Mouse (Mus musculus): ENCODE data around the gene Plxna4. TPM values are rescaled to one million over a fixed set of nuclear protein-coding genes. Genes with fewer than 3 reads are reported as not detected.

Gene Plxna4
- polyA plus RNA-seq, 1 experiment from 2014 or later = 15.9 TPM

- Histone ChIP-seq H3K4me3 (no peak overlapping the region), H3K9ac (no peak overlapping the region), H3K27ac (no peak overlapping the region), H3K4me2 (no peak overlapping the region), H3K27me3 (no peaks in the 10 kb centered on the region), H3K9me3 (no peaks in the 10 kb centered on the region), H3K36me3 (peaks cover 14% of the 10 kb centered on the region), H3K4me1 (replicated peaks) (peaks cover 27% of the 10 kb centered on the region)
- no peak for ATAC-seq (ENCODE audit: low FRiP score)
- WGBS = 66% methylated on average over 4 of the region's 4 CpGs
These were observed 91.9 kb downstream of the Plxna4 start for GRCm38 (mm10) chr6:32496109-32496508.

- H3K4me3 ChIP-seq = no peak overlapping the region
- 93% methylated on average over 2 of the region's 2 CpGs for WGBS
- ATAC-seq (ENCODE audit: low FRiP score) = no peak
These were observed 92.5 kb downstream of the Plxna4 start for GRCm38 (mm10) chr6:32495532-32495931.

GRCm38 (mm10) chr6:32493557-32493956 lies 94.4 kb downstream of the Plxna4 start:
- Histone ChIP-seq H3K27ac (0 out of 2 replicates have a peak overlapping the region, but pooled peaks have one; percentile 8), H3K4me2 (no peak overlapping the region), H3K4me1 (replicated peaks) (peaks cover 17% of the 10 kb centered on the region), H3K9me3 (no peaks in the 10 kb centered on the region), H3K9ac (no peak overlapping the region), H3K36me3 (peaks cover 14% of the 10 kb centered on the region), H3K27me3 (no peaks in the 10 kb centered on the region), H3K4me3 (no peak overlapping the region)
- ATAC-seq (ENCODE audit: low FRiP score) = no peak
- 35% methylated on average over 5 of the region's 5 CpGs for WGBS

More at GRCm38 (mm10) chr6:32495532-32495931, 92.5 kb downstream of the Plxna4 start:
- H3K4me1 ChIP-seq (replicated peaks) = peaks cover 27% of the 10 kb centered on the region
- no peak overlapping the region for H3K27ac ChIP-seq
- H3K4me2 ChIP-seq = no peak overlapping the region
- H3K9ac ChIP-seq = no peak overlapping the region
- no peaks in the 10 kb centered on the region for H3K9me3 ChIP-seq
- H3K36me3 ChIP-seq = peaks cover 14% of the 10 kb centered on the region
- H3K27me3 ChIP-seq = no peaks in the 10 kb centered on the region

GRCm38 (mm10) chr6:32487121-32487520 lies 100.9 kb downstream of the Plxna4 start:
- no peak for ATAC-seq (ENCODE audit: low FRiP score)
- Histone ChIP-seq H3K9ac (no peak overlapping the region), H3K27me3 (no peaks in the 10 kb centered on the region), H3K4me1 (replicated peaks) (peaks cover 11% of the 10 kb centered on the region), H3K4me3 (no peak overlapping the region), H3K9me3 (no peaks in the 10 kb centered on the region), H3K36me3 (no peaks in the 10 kb centered on the region), H3K27ac (no peak overlapping the region), H3K4me2 (no peak overlapping the region)
- WGBS = 77% methylated on average over 3 of the region's 3 CpGs

- no peak for ATAC-seq (ENCODE audit: low FRiP score)
- no peak overlapping the region for H3K9ac ChIP-seq
- WGBS = 55% methylated on average over 4 of the region's 4 CpGs
These were observed 105.5 kb downstream of the Plxna4 start for GRCm38 (mm10) chr6:32482469-32482868.

GRCm38 (mm10) chr6:32480741-32481140 lies 107.3 kb downstream of the Plxna4 start:
- ATAC-seq (ENCODE audit: low FRiP score) = no peak
- H3K27ac ChIP-seq = no peak overlapping the region
- no peak overlapping the region for H3K4me3 ChIP-seq
- peaks cover 28% of the 10 kb centered on the region for H3K4me1 ChIP-seq (replicated peaks)
- no peak overlapping the region for H3K9ac ChIP-seq
- H3K4me2 ChIP-seq = no peak overlapping the region
- no peaks in the 10 kb centered on the region for H3K9me3 ChIP-seq
- WGBS = 68% methylated on average over 1 of the region's 1 CpGs
- no peaks in the 10 kb centered on the region for H3K27me3 ChIP-seq
- H3K36me3 ChIP-seq = no peaks in the 10 kb centered on the region

More at GRCm38 (mm10) chr6:32482469-32482868, 105.5 kb downstream of the Plxna4 start:
- no peak overlapping the region for H3K27ac ChIP-seq
- peaks cover 28% of the 10 kb centered on the region for H3K4me1 ChIP-seq (replicated peaks)
- no peak overlapping the region for H3K4me3 ChIP-seq
- no peaks in the 10 kb centered on the region for H3K9me3 ChIP-seq
- no peak overlapping the region for H3K4me2 ChIP-seq
- H3K36me3 ChIP-seq = no peaks in the 10 kb centered on the region
- no peaks in the 10 kb centered on the region for H3K27me3 ChIP-seq

GRCm38 (mm10) chr6:32479765-32480164 lies 108.2 kb downstream of the Plxna4 start:
- Histone ChIP-seq H3K4me3 (no peak overlapping the region), H3K9me3 (no peaks in the 10 kb centered on the region), H3K27ac (no peak overlapping the region; the same call in 1 of the 2 replicates), H3K9ac (no peak overlapping the region), H3K27me3 (no peaks in the 10 kb centered on the region), H3K4me2 (no peak overlapping the region), H3K36me3 (no peaks in the 10 kb centered on the region), H3K4me1 (replicated peaks) (peaks cover 28% of the 10 kb centered on the region)
- WGBS = 85% methylated on average over 2 of the region's 2 CpGs
- no peak for ATAC-seq (ENCODE audit: low FRiP score)

- H3K27ac ChIP-seq = no peak overlapping the region
- WGBS = 42% methylated on average over 2 of the region's 2 CpGs
- H3K27me3 ChIP-seq = no peaks in the 10 kb centered on the region
These were observed 108.7 kb downstream of the Plxna4 start for GRCm38 (mm10) chr6:32479193-32479758.

GRCm38 (mm10) chr6:32475958-32476357 lies 112.0 kb downstream of the Plxna4 start:
- no peak for ATAC-seq (ENCODE audit: low FRiP score)
- no peak overlapping the region for H3K4me3 ChIP-seq
- 88% methylated on average over 4 of the region's 4 CpGs for WGBS
- no peak overlapping the region for H3K4me2 ChIP-seq
- H3K9ac ChIP-seq = no peak overlapping the region
- no peaks in the 10 kb centered on the region for H3K27me3 ChIP-seq
- no peaks in the 10 kb centered on the region for H3K9me3 ChIP-seq
- H3K27ac ChIP-seq = no peak overlapping the region
- no peaks in the 10 kb centered on the region for H3K36me3 ChIP-seq
- H3K4me1 ChIP-seq (replicated peaks) = peaks cover 20% of the 10 kb centered on the region

More at GRCm38 (mm10) chr6:32479193-32479758, 108.7 kb downstream of the Plxna4 start:
- no peak overlapping the region for H3K4me2 ChIP-seq
- no peak overlapping the region for H3K4me3 ChIP-seq
- no peaks in the 10 kb centered on the region for H3K36me3 ChIP-seq
- H3K9ac ChIP-seq = no peak overlapping the region
- no peaks in the 10 kb centered on the region for H3K9me3 ChIP-seq
- no peak for ATAC-seq (ENCODE audit: low FRiP score)
- peaks cover 28% of the 10 kb centered on the region for H3K4me1 ChIP-seq (replicated peaks)

GRCm38 (mm10) chr6:32472062-32472461 lies 115.9 kb downstream of the Plxna4 start:
- Histone ChIP-seq H3K36me3 (no peaks in the 10 kb centered on the region), H3K27me3 (no peaks in the 10 kb centered on the region), H3K9me3 (no peaks in the 10 kb centered on the region), H3K27ac (0 out of 2 replicates have a peak overlapping the region, but pooled peaks have one; percentile 5), H3K4me1 (replicated peaks) (peaks cover 20% of the 10 kb centered on the region; the same call in 1 of the 2 replicates), H3K4me3 (no peak overlapping the region), H3K9ac (no peak overlapping the region), H3K4me2 (no peak overlapping the region)
- ATAC-seq (ENCODE audit: low FRiP score) = no peak
- 80% methylated on average over 5 of the region's 5 CpGs for WGBS

GRCm38 (mm10) chr6:32471639-32472038 lies 116.4 kb downstream of the Plxna4 start:
- no peak overlapping the region for H3K27ac ChIP-seq
- H3K27me3 ChIP-seq = no peaks in the 10 kb centered on the region
- 71% methylated on average over 3 of the region's 3 CpGs for WGBS
- no peaks in the 10 kb centered on the region for H3K9me3 ChIP-seq
- H3K4me2 ChIP-seq = no peak overlapping the region
- H3K36me3 ChIP-seq = no peaks in the 10 kb centered on the region
- ATAC-seq (ENCODE audit: low FRiP score) = no peak
- peaks cover 22% of the 10 kb centered on the region; the same call in 1 of the 2 replicates for H3K4me1 ChIP-seq (replicated peaks)
- H3K4me3 ChIP-seq = no peak overlapping the region
- H3K9ac ChIP-seq = no peak overlapping the region

GRCm38 (mm10) chr6:32469196-32469595 lies 118.8 kb downstream of the Plxna4 start:
- Histone ChIP-seq H3K27me3 (no peaks in the 10 kb centered on the region), H3K9me3 (no peaks in the 10 kb centered on the region), H3K4me2 (no peak overlapping the region), H3K9ac (no peak overlapping the region), H3K4me3 (no peak overlapping the region), H3K4me1 (replicated peaks) (peaks cover 33% of the 10 kb centered on the region), H3K27ac (no peak overlapping the region), H3K36me3 (no peaks in the 10 kb centered on the region)
- no peak for ATAC-seq (ENCODE audit: low FRiP score)
- 68% methylated on average over 5 of the region's 5 CpGs for WGBS

GRCm38 (mm10) chr6:32465129-32465528 lies 122.9 kb downstream of the Plxna4 start:
- Histone ChIP-seq H3K9me3 (no peaks in the 10 kb centered on the region), H3K9ac (no peak overlapping the region), H3K36me3 (no peaks in the 10 kb centered on the region), H3K4me2 (no peak overlapping the region), H3K27me3 (no peaks in the 10 kb centered on the region), H3K4me3 (no peak overlapping the region), H3K4me1 (replicated peaks) (peaks cover 40% of the 10 kb centered on the region), H3K27ac (no peak overlapping the region)
- 70% methylated on average over 8 of the region's 8 CpGs for WGBS
- no peak for ATAC-seq (ENCODE audit: low FRiP score)
